Mouse (Mus musculus) hematopoietic stem cell, adult 5-6 weeks (primary cell): ENCODE results near the gene Ptov1. TPM values are rescaled to one million over a fixed set of nuclear protein-coding genes. Genes with fewer than 3 reads are reported as not detected.

Experiments used
- ATAC-seq, 2 experiments: fragments of 125-278 bp in 1 of 2; replicated peaks in 1 of 2; 2 replicates each; pipeline ENCODE4 v1.8.0; 2016 to 2017; ENCODE audit warnings: inconsistent platforms in 2 of 2, mild to moderate bottlenecking in 2 of 2, moderate number of reproducible peaks in 2 of 2, low read depth in 1 of 2, moderate TSS enrichment in 1 of 2; ENCODE audit not compliant: low FRiP score in 2 of 2, poor library complexity in 2 of 2, severe bottlenecking in 2 of 2, insufficient read depth in 1 of 2, low TSS enrichment in 1 of 2
- total RNA-seq: library from RNA; stranded (forward); fragments of 172-1452, 232-1000 nt; gene quantifications from 2 replicates; pipeline ENCODE4 v1.2.3, GENCODE M21; 2017

Ptov1 gene
- 41.8 and 54.1 TPM in 2 replicates for total RNA-seq

GRCm38 (mm10) chr7:44869697-44870528, at the start of gene Ptov1:
Ptov1 (minus strand) TSS chr7:44869788.
- peak; percentile 85 to 91 for ATAC-seq

GRCm38 (mm10) chr7:44919127-44919526, 49.5 kb upstream of the Ptov1 start:
- ATAC-seq: no peak

GRCm38 (mm10) chr7:44918219-44918618, 48.6 kb upstream of the Ptov1 start:
- no peak for ATAC-seq

GRCm38 (mm10) chr7:44916881-44917280, 47.3 kb upstream of the Ptov1 start:
- ATAC-seq: no peak

GRCm38 (mm10) chr7:44916191-44916590, 46.6 kb upstream of the Ptov1 start:
- no peak for ATAC-seq

DNA sequence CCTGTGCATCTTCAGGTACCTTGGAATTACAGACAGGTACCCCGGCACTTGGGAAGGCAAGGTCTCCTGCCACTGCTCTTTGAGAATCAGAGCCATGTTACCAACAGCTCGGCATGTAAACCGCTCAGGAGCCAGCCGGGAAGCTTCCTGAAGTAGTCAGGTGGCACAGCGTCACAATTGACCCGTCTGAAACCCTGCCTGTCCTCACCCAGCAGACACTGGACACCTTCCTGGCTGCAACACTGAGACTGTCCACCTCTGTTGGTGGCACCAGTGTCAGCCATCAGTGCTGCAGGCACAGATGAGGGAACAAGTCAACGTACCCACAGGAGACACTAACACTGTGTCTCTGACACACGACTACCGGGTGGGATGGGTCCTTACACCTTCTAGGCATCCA, 45.7 kb upstream of the Ptov1 start:
- ATAC-seq: no peak

- no peak for ATAC-seq
Observed at GRCm38 (mm10) chr7:44914396-44914795, 44.8 kb upstream of the Ptov1 start.

DNA sequence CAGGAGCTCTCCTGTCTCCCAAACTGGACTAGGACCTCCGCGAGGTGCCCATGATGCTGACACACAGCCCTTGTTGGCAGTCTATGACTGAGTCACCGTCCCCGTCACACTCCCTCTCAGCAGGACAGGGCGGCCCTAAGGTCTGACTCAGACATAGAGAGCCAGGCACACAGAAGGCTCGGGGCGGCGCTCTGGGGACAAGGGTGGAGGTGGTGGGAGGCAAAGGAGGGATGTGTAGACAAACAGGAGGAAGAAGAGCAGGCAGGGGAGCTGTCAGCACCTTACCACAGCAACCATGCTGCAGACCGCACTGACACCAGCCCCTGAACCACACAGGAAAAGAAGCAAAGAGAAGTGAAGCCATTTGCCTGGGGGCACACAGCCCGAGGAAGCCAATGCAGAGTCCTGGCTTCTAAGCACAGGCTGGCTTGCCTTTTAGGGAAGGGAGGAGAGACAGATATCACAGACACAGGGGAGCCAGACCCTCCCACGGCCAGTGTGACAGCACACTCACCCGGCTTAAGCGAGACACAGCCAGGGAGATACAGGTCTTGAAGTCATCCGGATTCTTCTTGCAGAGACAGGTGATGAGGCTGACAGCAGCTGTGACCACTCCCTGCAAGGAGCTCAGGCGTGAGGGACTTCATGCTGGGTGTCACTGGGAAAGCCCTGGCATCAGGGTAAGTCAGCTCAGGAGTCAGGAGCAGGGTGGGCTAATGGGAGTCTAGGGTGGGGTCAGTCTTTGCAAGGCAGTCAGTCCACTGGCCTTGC, 39.3 kb upstream of the Ptov1 start:
- ATAC-seq: no peak

DNA sequence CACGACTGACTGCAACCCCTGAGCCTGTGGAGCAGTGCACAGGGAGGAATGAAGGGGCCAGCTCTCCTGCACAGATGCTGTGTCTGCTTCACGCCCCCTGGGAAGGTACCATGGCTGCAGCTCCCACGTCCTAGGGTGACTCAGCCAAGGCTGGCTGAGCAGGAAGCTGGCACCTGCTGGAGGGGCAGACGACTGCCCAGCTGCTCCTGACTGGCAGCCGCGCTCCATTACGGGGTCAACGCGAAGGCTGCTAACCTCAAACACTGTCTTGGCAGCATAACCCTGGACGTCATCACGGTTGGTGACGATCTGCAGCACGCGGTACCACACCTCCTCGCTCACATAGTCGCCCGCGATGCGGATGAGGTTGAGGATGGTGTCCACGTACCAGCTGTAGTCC, 35.8 kb upstream of the Ptov1 start:
- ATAC-seq: no peak

DNA sequence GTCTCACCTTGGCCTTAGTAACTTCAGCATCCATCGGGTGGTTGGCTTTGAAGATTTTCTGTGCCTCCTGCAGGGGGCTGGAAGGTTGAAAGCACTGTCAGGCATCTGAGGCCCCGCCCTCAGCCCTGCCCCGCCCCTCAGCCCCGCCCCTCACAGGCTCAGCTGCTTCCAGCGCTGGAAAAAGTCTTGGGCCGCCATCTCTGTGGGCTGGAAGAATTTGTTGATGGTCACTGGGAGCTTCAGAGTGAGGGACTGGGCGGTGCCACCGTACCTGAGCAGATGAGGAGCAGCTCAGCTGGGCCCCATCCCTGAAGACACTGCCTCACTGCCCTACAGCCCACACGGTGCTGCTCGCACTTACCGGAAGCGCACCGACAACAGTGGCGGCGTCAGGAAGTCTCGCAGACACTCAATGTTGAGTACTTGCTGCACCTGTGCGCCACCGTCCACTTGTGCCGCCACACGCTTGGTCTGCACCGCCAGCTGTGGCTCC, 31.7 kb upstream of the Ptov1 start:
- peak; percentile 40 to 68 for ATAC-seq

GRCm38 (mm10) chr7:44900632-44901031, 31.0 kb upstream of the Ptov1 start:
- ATAC-seq: no peak

DNA sequence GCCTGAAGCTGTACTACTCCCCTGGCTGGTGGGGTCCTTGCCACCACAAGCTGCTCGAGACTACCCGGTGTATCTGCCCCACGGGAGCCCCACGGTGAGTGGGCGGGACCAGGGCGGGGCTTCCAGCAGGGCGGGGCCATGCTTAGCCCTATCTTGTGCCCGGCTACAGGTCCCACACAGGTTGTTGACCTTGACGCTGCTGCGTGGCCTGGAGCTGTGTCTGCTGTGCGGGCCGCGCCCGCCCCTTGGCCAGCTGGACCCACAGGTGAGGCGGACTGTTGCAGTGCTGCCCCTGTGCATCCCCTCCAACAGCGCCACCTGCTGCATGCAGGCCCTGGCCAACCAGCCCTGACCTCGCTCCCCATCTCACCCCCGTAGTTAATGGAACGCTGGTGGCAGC, 29.0 kb upstream of the Ptov1 start:
- no peak for ATAC-seq

GRCm38 (mm10) chr7:44896499-44896898, 26.9 kb upstream of the Ptov1 start:
- ATAC-seq: no peak

- ATAC-seq: peak; percentile 80 to 81
Observed at GRCm38 (mm10) chr7:44895593-44896434, 26.2 kb upstream of the Ptov1 start, which contains the start of gene Fuz. Fuz (plus strand) TSS chr7:44896079.

DNA sequence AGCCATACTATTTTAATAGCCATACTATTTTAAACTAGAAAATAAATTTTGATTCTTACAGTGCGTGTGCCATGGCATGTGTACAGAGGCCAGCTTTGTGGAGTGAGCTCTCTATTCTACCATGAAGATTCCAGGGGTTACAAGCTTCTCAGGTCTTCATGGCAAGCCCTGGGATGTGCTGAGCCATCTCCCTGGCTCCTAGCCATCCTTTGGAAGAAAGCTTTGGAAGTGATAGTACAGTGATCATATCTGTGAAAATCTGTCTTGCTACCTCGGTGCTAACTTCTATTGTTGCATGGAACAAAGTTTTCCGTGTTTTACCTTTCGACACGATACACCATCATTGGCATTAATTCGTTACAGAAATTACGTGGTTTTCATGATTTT, 25.6 kb upstream of the Ptov1 start:
- ATAC-seq: no peak

DNA sequence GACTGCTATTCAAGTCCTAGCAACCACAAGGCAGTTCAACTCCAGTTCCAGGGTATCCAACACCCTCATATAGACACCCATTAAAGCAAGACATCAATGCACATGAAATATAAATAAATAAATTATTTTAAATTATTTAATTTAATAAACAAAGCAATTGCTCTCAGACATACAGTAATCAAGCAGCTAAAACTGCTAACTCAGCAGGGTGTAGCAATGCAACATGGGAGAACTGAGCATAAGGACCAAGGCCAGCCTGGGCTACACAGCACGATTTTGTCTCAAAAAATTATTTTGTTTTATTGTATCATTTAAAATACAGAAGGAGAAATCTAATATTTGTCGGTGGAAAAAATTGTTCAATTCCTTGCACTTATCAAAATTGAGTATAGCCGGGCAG, 24.6 kb upstream of the Ptov1 start:
- no peak for ATAC-seq

GRCm38 (mm10) chr7:44893197-44893596, 23.6 kb upstream of the Ptov1 start:
- ATAC-seq: no peak
